Mouse (Mus musculus): ENCODE results near the gene Clec18a. TPM values are rescaled to one million over a fixed set of nuclear protein-coding genes. Genes with fewer than 3 reads are reported as not detected.
"Not testable (repeated sequence)": the region's sequence is repeated elsewhere in the genome, so short reads cannot be mapped to it uniquely, and the experiment has no call there.

The Clec18a gene
- polyA plus RNA-seq, 1 experiment from 2014 or later = 1.1 TPM

DNA sequence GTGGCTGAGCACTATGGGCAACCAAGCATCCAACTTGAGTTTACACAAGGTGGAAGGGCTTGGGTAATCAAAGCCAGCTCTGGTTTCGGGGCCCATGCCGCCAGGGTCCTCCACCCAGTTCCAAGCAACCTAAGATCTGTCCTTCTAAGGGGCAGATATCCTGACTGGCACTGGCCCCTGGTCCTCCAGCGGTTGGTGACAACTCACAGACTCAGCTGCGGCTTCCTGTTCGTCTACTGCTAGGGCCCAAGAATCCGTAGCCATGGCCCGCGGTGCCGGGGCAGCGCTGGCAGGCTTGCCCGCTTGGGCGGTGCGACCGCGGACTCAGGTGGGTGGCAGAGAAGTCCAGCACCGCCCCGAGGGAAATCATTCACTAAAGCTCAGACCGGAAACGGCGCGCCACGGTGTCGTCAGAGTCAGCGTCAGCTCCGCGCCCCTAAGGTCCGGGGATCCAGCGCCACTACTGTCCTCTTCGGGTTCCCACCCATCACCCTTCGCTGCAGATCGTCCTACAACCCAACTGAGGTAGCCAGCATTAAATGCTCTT lies 64.8 kb downstream of the Clec18a start:
- under 1% methylated on average over 31 of the region's 31 CpGs for WGBS
- Histone ChIP-seq H3K27ac (no peak overlapping the region), H3K4me1 (peaks cover 3% of the 10 kb centered on the region; the same call in 1 of the 2 replicates)

DNA sequence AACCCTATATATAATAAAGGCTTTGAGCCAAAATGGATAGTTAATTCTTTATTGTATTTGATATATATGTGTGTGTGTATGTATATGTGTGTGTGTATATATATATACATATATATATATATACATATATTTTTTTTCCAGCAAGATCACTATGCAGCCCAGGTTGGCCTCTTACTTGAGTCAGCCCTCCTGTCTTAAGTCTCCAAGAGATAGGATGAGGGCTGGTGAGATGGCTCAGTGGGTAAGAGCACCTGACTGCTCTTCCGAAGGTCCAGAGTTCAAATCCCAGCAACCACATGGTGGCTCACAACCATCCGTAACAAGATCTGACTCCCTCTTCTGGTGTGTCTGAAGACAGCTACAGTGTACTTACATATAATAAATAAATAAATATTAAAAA lies 65.6 kb downstream of the Clec18a start:
- H3K4me2 ChIP-seq (replicated peaks); H3K27ac ChIP-seq; H3K9me3 ChIP-seq (replicated peaks); H3K4me3 ChIP-seq; H3K9ac ChIP-seq; H3K4me1 ChIP-seq; H3K36me3 ChIP-seq; ATAC-seq (ENCODE audit: low FRiP score); H3K27me3 ChIP-seq: not testable (repeated sequence)
- whole genome bisulfite sequencing = 78% methylated on average over 2 of the region's 2 CpGs

More for the DNA sequence above, 64.8 kb downstream of the Clec18a start:
- Histone ChIP-seq H3K9me3 (replicated peaks) (no peaks in the 10 kb centered on the region), H3K27me3 (peaks cover 10% of the 10 kb centered on the region; the same call in 1 of the 2 replicates), H3K36me3 (no peaks in the 10 kb centered on the region), H3K4me3 (peak overlapping the region; percentile 59), H3K4me2 (replicated peaks) (peak overlapping the region; percentile 60), H3K9ac (peak overlapping the region; percentile 72)
- ATAC-seq (ENCODE audit: low FRiP score) = peak; percentile 88

- 90% methylated on average over 7 of the region's 10 CpGs for WGBS
- H3K27me3 ChIP-seq; H3K4me2 ChIP-seq (replicated peaks); H3K9ac ChIP-seq; H3K9me3 ChIP-seq (replicated peaks); H3K27ac ChIP-seq; H3K4me1 ChIP-seq; H3K4me3 ChIP-seq; ATAC-seq (ENCODE audit: low FRiP score): not testable (repeated sequence)
- H3K36me3 ChIP-seq = peaks cover 48% of the 10 kb centered on the region
Observed at GRCm38 (mm10) chr8:111010230-111010991, 81.8 kb downstream of the Clec18a start.

Small RNA genes within 50 kb of the gene (microRNA-seq; reads per million reads assigned to microRNA genes)
- gene Gm24103 = not detected
- gene Mir3473d = 0.81 reads per million

Other genes with a start within 250 kb of the Clec18a start
- 74.9 and 77.1 TPM in 2 replicates for gene Cog4, start 245.8 kb downstream of the Clec18a start, polyA plus RNA-seq (2016; fragmentation: Nextera tagmentation; extraction: Ambion mirVana)
- gene Sf3b3, start 245.6 kb downstream of the Clec18a start, polyA plus RNA-seq (2016; fragmentation: Nextera tagmentation; extraction: Ambion mirVana) = 163 and 170 TPM in 2 replicates
- 11.4 and 11.9 TPM in 2 replicates for gene Fuk, start 189.9 kb downstream of the Clec18a start, polyA plus RNA-seq (2016; fragmentation: Nextera tagmentation; extraction: Ambion mirVana)
- 30.4 and 31.2 TPM in 2 replicates for gene St3gal2, start 172.5 kb downstream of the Clec18a start, polyA plus RNA-seq (2016; fragmentation: Nextera tagmentation; extraction: Ambion mirVana)
- 13.9 and 16.9 TPM in 2 replicates for gene Ddx19a, start 94.6 kb downstream of the Clec18a start, polyA plus RNA-seq (2016; fragmentation: Nextera tagmentation; extraction: Ambion mirVana)
- gene Ddx19b, start 60.7 kb downstream of the Clec18a start, polyA plus RNA-seq (2016; fragmentation: Nextera tagmentation; extraction: Ambion mirVana) = 9.5 and 9.7 TPM in 2 replicates
- 78.5 and 83.5 TPM in 2 replicates for gene Aars, start 59.3 kb downstream of the Clec18a start, polyA plus RNA-seq (2016; fragmentation: Nextera tagmentation; extraction: Ambion mirVana)
- 3.2 TPM in 1 of 2 replicates, not detected in the other for gene Exosc6, start 36.1 kb downstream of the Clec18a start, polyA plus RNA-seq (2016; fragmentation: Nextera tagmentation; extraction: Ambion mirVana)
- gene Pdpr, start 2.2 kb upstream of the Clec18a start, polyA plus RNA-seq (2016; fragmentation: Nextera tagmentation; extraction: Ambion mirVana) = 14.4 and 15.1 TPM in 2 replicates
- 104 and 109 TPM in 2 replicates for gene Glg1, start 166.8 kb upstream of the Clec18a start, polyA plus RNA-seq (2016; fragmentation: Nextera tagmentation; extraction: Ambion mirVana)
- gene Rfwd3, start 207.8 kb upstream of the Clec18a start, polyA plus RNA-seq (2016; fragmentation: Nextera tagmentation; extraction: Ambion mirVana) = 53.5 and 56.0 TPM in 2 replicates
- gene Mlkl, start 245.8 kb upstream of the Clec18a start, polyA plus RNA-seq (2016; fragmentation: Nextera tagmentation; extraction: Ambion mirVana) = 0.43 and 0.82 TPM in 2 replicates

Data from hindbrain, embryonic 12.5 days (tissue).